Mouse (Mus musculus) layer of hippocampus, postnatal 25 days (tissue): Measurements from ENCODE around the gene Epn1. TPM values are rescaled to one million over a fixed set of nuclear protein-coding genes. Genes with fewer than 3 reads are reported as not detected.

ENCODE experiments used
- DNase-seq, 2 experiments: peaks; one replicate each; pipeline ENCODE4 v3.0.0; 2022; ENCODE audit warnings: mixed read lengths in 2 of 2, low spot score in 1 of 2; ENCODE audit errors: extremely low spot score in 1 of 2
- microRNA-seq, 2 experiments: library from miRNA; unstranded; fragments of <30 nt; microRNA quantifications; one replicate each; pipeline ENCODE4 v1.2.0; 2021
- total RNA-seq, 2 experiments: library from RNA; stranded (reverse); gene quantifications; 2 replicates each; pipeline ENCODE4 v1.2.3; 2021

The Epn1 gene
- total RNA-seq, 2 experiments from 2014 or later, result 520 to 560 TPM

- DNase-seq, result no peak
Measured at GRCm38 (mm10) chr7:5091008-5091728, 11.1 kb downstream of the Epn1 start.

GRCm38 (mm10) chr7:5092381-5092780 lies 12.3 kb downstream of the Epn1 start:
- no peak for DNase-seq

DNA sequence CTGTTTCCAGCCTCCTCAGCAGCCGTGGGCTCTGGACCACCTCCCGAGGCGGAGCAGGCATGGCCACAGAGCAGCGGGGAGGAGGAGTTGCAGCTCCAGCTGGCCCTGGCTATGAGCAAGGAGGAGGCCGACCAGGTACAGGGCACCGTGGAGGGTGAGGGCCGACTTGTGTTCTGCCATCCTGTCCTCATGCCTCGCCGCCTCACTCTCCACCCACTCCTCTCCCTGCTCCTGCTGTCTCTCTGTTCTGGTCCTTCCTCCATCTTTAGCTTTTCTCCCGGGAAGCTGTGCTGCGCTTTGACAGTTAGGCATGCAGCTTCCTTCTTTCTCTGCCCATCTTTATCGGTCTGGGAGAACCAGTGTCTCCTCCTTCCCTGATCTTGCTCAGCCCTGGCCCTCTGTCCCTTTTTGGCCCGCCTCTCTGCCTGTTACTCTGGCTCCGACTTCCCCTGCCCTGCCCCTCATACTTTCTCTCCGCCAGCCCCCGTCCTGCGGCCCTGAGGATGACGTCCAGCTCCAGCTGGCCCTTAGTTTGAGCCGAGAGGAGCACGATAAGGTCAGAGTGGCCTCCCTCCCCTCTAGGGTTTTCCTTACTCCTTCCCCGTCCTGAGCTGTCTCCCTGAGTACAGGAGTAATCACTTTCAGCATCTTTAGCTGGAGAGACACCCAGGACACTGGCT lies 12.9 kb downstream of the Epn1 start:
- DNase-seq, result peak in 1 of 2 experiments; percentile 44

DNA sequence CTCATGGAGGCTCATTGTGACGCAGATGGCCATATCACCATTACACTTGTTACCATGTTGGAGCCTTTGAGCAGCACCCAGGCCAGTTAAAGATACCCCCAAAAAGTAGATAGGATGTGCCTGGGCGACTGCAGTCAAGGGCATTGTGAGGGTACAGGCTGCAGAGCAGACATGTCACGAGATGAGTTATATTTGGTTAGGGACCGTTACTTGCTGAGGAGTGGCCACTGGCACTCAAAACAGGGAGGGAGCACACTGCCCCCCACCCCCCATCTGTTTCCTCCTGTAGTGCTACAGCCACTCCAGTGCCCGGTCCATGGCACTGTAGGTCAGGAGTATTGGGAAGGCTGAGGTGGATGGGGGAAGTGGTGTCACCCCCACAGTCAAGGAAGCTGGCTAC lies 18.7 kb downstream of the Epn1 start:
- DNase-seq, result no peak

GRCm38 (mm10) chr7:5099796-5100195 lies 19.8 kb downstream of the Epn1 start:
- no peak for DNase-seq

DNA sequence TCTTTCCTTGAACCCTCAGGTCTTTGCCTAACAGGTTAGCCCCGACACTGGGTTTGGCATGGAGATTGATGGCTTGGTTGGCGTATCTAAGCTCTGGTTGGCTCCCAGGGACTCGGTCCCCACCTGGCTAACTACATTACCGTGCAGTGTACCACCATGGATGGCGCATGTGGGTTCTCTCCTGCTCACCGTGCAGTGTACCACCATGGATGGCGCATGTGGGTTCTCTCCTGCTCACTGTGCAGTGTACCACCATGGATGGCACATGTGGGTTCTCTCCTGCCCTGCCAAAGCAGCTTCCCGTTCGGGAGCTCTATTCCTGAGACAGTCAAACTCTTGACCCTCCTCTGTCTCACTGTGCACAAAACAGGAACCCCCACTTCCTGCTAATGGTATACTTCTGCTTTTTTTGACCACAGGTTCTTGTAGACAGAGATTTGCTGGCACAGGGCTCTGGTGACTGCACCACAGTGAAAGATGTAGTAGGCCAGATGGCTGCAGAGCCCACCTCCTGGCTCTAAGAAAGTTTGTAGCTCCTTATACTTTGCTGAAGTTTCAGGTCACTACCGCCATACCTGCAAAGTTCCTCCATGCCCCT lies 21.1 kb downstream of the Epn1 start:
- no peak for DNase-seq

DNA sequence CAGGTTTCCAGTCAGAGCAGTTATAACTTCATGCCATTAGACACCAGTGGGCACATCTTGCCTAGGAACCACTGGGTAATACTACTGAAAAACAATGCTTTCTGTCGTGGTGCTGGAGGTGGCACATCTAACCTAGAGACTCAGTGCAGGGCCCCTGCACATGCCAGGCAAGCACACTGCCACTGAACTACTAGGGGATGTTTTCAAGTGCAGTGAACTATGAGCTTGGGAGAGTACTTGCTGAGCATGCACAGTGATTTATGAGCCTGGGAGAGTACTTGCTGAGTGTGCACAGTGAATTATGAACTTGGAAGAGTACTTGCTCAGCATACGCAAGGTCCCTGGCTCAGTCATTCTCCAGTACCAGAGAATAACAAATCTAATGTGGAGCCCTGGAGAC lies 22.5 kb downstream of the Epn1 start:
- DNase-seq, result no peak

- no peak for DNase-seq
Measured at GRCm38 (mm10) chr7:5108272-5108671, 28.2 kb downstream of the Epn1 start.

DNA sequence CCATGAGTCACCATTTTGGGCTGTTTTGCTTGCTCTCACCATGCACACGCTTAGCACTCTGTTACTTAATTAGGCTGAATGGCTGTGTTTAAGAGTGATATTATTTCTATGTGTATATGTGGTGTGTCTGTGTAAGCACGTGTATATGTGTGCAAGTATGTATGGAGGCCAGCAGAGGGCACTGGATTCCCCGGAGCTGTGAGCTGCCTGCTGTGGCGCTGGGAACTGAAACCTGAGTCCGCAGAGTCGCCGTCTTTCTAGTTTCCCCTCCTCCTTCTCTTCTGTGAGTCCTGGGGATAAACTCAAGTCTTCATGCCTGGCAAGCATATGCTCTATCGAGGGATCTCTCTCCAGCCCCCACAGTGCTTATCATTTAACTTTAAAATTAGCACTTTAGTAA lies 29.3 kb downstream of the Epn1 start:
- no peak for DNase-seq

DNA sequence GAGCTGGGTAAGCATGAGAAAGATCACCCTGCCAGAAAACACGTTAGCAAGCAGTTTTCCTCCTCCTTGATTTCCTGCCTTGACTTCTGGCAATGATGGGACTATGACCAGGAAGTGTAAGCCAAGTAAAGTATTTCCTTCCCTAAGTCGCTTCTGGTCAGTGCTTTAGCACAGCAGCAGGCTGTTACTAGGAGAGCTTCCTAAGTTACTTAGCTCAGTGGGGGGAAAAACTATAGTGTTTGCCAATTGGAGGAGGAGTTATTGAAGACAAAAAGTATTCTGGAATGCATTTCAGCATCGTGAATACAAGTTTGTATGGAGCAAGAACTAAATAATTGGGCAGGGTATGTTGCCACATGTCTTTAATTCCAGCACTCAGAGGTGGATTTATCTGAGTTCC lies 32.7 kb downstream of the Epn1 start:
- DNase-seq, result no peak

DNA sequence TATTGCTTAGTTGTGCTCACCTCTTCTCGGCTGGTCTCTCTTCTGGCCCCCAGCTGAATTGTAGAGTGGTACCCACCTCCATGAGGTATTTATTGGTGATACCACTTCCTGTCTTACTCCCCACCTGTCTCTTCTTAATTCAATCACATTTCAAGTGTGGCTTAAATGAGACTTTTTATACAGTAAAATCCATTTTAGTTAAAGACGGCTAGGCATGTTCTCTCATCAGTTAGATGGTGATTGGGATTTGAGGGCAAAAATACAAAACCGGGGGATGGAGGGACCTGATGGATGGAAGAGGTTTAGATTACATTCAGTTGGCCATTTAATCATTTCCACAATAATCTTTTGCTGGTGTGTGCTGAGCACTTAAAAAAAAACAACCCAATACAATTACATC lies 36.8 kb downstream of the Epn1 start, which contains the start of gene Rfpl4:
TSS of gene Rfpl4 (minus strand) at position 101 of the 400 bp plus-strand sequence.
- no peak for DNase-seq

GRCm38 (mm10) chr7:5125078-5125477 lies 45.0 kb downstream of the Epn1 start:
- no peak for DNase-seq

- peak; percentile 78 to 86 for DNase-seq
Measured at GRCm38 (mm10) chr7:5125549-5126406, 45.7 kb downstream of the Epn1 start, which contains the start of gene Rasl2-9. Gene Rasl2-9 (minus strand): TSS chr7:5125950.

Small RNA genes lying within 50 kb of the gene (microRNA-seq; reads per million reads assigned to microRNA genes)
- gene Gm26217, result 0 reads per million in 2 experiments

Other genes with a start within 250 kb of the Epn1 start
- gene Shisa7, start 235.5 kb upstream of the Epn1 start, total RNA-seq, result 100 to 1,000 TPM; 132 to 182 TPM
- gene Isoc2b, start 210.0 kb upstream of the Epn1 start, total RNA-seq, result 1 to 10 TPM; 5.6 to 6.0 TPM
- 10 to 100 TPM; 11.2 to 12.4 TPM for gene Isoc2a, start 203.1 kb upstream of the Epn1 start, total RNA-seq
- under 1 TPM; 0.27 to 0.38 TPM for gene Gm36210, start 173.7 kb upstream of the Epn1 start, total RNA-seq
- 10 to 100 TPM; 13.4 to 14.3 TPM for gene Zfp628, start 165.0 kb upstream of the Epn1 start, total RNA-seq
- gene Nat14, start 158.2 kb upstream of the Epn1 start, total RNA-seq, result 100 to 1,000 TPM; 109 to 112 TPM
- 1 to 10 TPM; 1.4 to 2.3 TPM for gene Ssc5d, start 154.4 kb upstream of the Epn1 start, total RNA-seq
- gene Sbk2, start 115.8 kb upstream of the Epn1 start, total RNA-seq, result under 1 TPM in 1 of 2 experiments, not detected in 1; 0.59 TPM
- under 1 TPM; 0.59 to 0.66 TPM for gene Sbk3, start 109.1 kb upstream of the Epn1 start, total RNA-seq
- gene Zfp579, start 84.1 kb upstream of the Epn1 start, total RNA-seq, result 10 to 100 TPM; 31.9 to 41.4 TPM
- gene Zfp524, start 65.8 kb upstream of the Epn1 start, total RNA-seq, result 1 to 10 TPM; 7.7 to 8.2 TPM
- 10 to 100 TPM; 21.3 to 21.7 TPM for gene Fiz1, start 65.5 kb upstream of the Epn1 start, total RNA-seq
- gene Gm44973, start 64.7 kb upstream of the Epn1 start, total RNA-seq, result not detected
- gene Zfp865, start 59.9 kb upstream of the Epn1 start, total RNA-seq, result 10 to 100 TPM; 33.0 to 41.3 TPM
- gene Ccdc106, start 59.7 kb upstream of the Epn1 start, total RNA-seq, result 10 to 100 TPM; 66.1 to 73.5 TPM
- gene 4632433K11Rik, start 46.1 kb upstream of the Epn1 start, total RNA-seq, result not detected
- 1 to 10 TPM; 5.1 to 6.5 TPM for gene Zfp784, start 41.8 kb upstream of the Epn1 start, total RNA-seq
- 10 to 100 TPM; 43.1 to 44.0 TPM for gene Zfp580, start 28.7 kb upstream of the Epn1 start, total RNA-seq
- gene U2af2, start 18.1 kb upstream of the Epn1 start, total RNA-seq, result 100 to 1,000 TPM; 170 to 180 TPM
- gene Rfpl4, start 36.7 kb downstream of the Epn1 start, total RNA-seq, result not detected
- gene Rasl2-9, start 45.7 kb downstream of the Epn1 start, total RNA-seq, result under 1 TPM in 1 of 2 experiments, not detected in 1; 0.49 TPM
- not detected for gene Vmn1r55, start 69.4 kb downstream of the Epn1 start, total RNA-seq
- not detected for gene Vmn1r56, start 116.5 kb downstream of the Epn1 start, total RNA-seq
- gene Vmn1r57, start 138.3 kb downstream of the Epn1 start, total RNA-seq, result not detected